Mouse (Mus musculus) neural tube, embryonic 15.5 days (tissue): ENCODE data around the gene Wdr26. TPM values are rescaled to one million over a fixed set of nuclear protein-coding genes. Genes with fewer than 3 reads are reported as not detected.
A peak's percentile ranks its signal among the peaks of the same experiment; 100 is the strongest.

Experiments
- ATAC-seq: fragments of 200-750 bp; cut with Nextera tagmentation; 2 replicates; pipeline ENCODE4 v1.8.0; 2017; ENCODE audit warnings: mild to moderate bottlenecking, moderate TSS enrichment, moderate library complexity; ENCODE audit not compliant: low FRiP score
- H3K27ac ChIP-seq: fragments of 300-500 bp; sonication (generic); replicated peaks from 2 replicates; pipeline ENCODE4 v1.5.1; 2015; ENCODE audit warnings: mild to moderate bottlenecking, inconsistent platforms
- H3K27me3 ChIP-seq: fragments of 300-500 bp; sonication (generic); replicated peaks from 2 replicates; pipeline ENCODE4 v1.6.1; 2015; ENCODE audit warnings: inconsistent platforms
- H3K36me3 ChIP-seq: fragments of 300-500 bp; sonication (generic); 2 replicates; pipeline ENCODE4 v1.6.1; 2015; ENCODE audit warnings: inconsistent platforms
- H3K4me1 ChIP-seq: fragments of 300-500 bp; sonication (generic); 2 replicates; pipeline ENCODE4 v1.6.1; 2015; ENCODE audit warnings: inconsistent platforms
- H3K4me2 ChIP-seq: fragments of 300-500 bp; sonication (generic); 2 replicates; pipeline ENCODE4 v1.6.1; 2015; ENCODE audit warnings: inconsistent platforms, mild to moderate bottlenecking, moderate library complexity
- H3K4me3 ChIP-seq: fragments of 300-500 bp; sonication (generic); replicated peaks from 2 replicates; pipeline ENCODE4 v1.5.1; 2015; ENCODE audit warnings: mild to moderate bottlenecking, inconsistent platforms
- H3K9ac ChIP-seq: fragments of 300-500 bp; sonication (generic); replicated peaks from 2 replicates; pipeline ENCODE4 v1.6.1; 2015; ENCODE audit warnings: mild to moderate bottlenecking, inconsistent platforms
- H3K9me3 ChIP-seq: fragments of 300-500 bp; sonication (generic); replicated peaks from 2 replicates; pipeline ENCODE4 v1.6.1; 2016; ENCODE audit warnings: inconsistent platforms
- WGBS: fragments of 180-500 bp; shearing (Covaris S2); methylation state at CpG from one replicate; pipeline ENCODE4 v1.1.7; 2015; ENCODE audit warnings: mixed read lengths; 5-methylcytosine and 5-hydroxymethylcytosine counted together
- polyA plus RNA-seq: library from polyadenylated mRNA; unstranded; fragments of >200 nt; fragmentation: Nextera tagmentation; extraction: Ambion mirVana; gene quantifications from 2 replicates; pipeline ENCODE4 v1.2.1, GENCODE M21; 2015

Gene Wdr26
- polyA plus RNA-seq, 1 experiment from 2014 or later, result 32.1 TPM

GRCm38 (mm10) chr1:181214296-181215035 lies 2.7 kb upstream of the Wdr26 start:
- Histone ChIP-seq H3K9ac (no peak overlapping the region), H3K27me3 (no peaks in the 10 kb centered on the region), H3K9me3 (no peaks in the 10 kb centered on the region), H3K4me2 (no peak overlapping the region), H3K36me3 (no peaks in the 10 kb centered on the region), H3K4me1 (peaks cover 26% of the 10 kb centered on the region), H3K4me3 (no peak overlapping the region), H3K27ac (no peak overlapping the region)
- no peak for ATAC-seq
- 91% methylated on average over 8 of the region's 8 CpGs for WGBS

GRCm38 (mm10) chr1:181211403-181211919 lies 340 bp downstream of the Wdr26 start:
- under 1% methylated on average over 27 of the region's 72 CpGs for WGBS
- peak overlapping the region; percentile 85 for H3K4me2 ChIP-seq
- ATAC-seq, result peak; percentile 40
- peak overlapping the region; percentile 90 for H3K27ac ChIP-seq
- H3K36me3 ChIP-seq, result peaks cover 6% of the 10 kb centered on the region; the same call in 1 of the 2 replicates
- no peaks in the 10 kb centered on the region for H3K9me3 ChIP-seq
- H3K4me3 ChIP-seq, result peak overlapping the region; percentile 96
- no peaks in the 10 kb centered on the region for H3K27me3 ChIP-seq
- H3K9ac ChIP-seq, result peak overlapping the region; percentile 96
- peaks cover 31% of the 10 kb centered on the region for H3K4me1 ChIP-seq

GRCm38 (mm10) chr1:181210601-181211402 lies 999 bp downstream of the Wdr26 start:
- peak overlapping the region; percentile 85 for H3K4me2 ChIP-seq
- H3K9ac ChIP-seq, result peak overlapping the region; percentile 96
- WGBS, result under 1% methylated on average over 40 of the region's 56 CpGs
- peaks cover 9% of the 10 kb centered on the region; the same call in 1 of the 2 replicates for H3K36me3 ChIP-seq
- H3K27me3 ChIP-seq, result no peaks in the 10 kb centered on the region
- H3K4me3 ChIP-seq, result peak overlapping the region; percentile 96
- peaks cover 29% of the 10 kb centered on the region for H3K4me1 ChIP-seq
- H3K9me3 ChIP-seq, result no peaks in the 10 kb centered on the region
- H3K27ac ChIP-seq, result peak overlapping the region; percentile 90
- ATAC-seq, result peak; percentile 43

- peak overlapping the region; percentile 96 for H3K4me3 ChIP-seq
- peak overlapping the region; percentile 96 for H3K9ac ChIP-seq
- WGBS, result 17% methylated on average over 4 of the region's 4 CpGs
- no peaks in the 10 kb centered on the region for H3K27me3 ChIP-seq
- H3K4me2 ChIP-seq, result peak overlapping the region; percentile 85
- peaks cover 11% of the 10 kb centered on the region; the same call in 1 of the 2 replicates for H3K36me3 ChIP-seq
- ATAC-seq, result no peak
- peaks cover 29% of the 10 kb centered on the region for H3K4me1 ChIP-seq
- H3K9me3 ChIP-seq, result no peaks in the 10 kb centered on the region
- peak overlapping the region; percentile 90; the same call in 1 of the 2 replicates for H3K27ac ChIP-seq
These were observed 1.7 kb downstream of the Wdr26 start for GRCm38 (mm10) chr1:181210147-181210546.

GRCm38 (mm10) chr1:181199446-181199845 lies 12.4 kb downstream of the Wdr26 start:
- Histone ChIP-seq H3K9ac (no peak overlapping the region), H3K4me2 (no peak overlapping the region), H3K27me3 (no peaks in the 10 kb centered on the region), H3K36me3 (peaks cover 67% of the 10 kb centered on the region), H3K4me1 (no peaks in the 10 kb centered on the region), H3K9me3 (no peaks in the 10 kb centered on the region), H3K27ac (no peak overlapping the region), H3K4me3 (no peak overlapping the region)
- ATAC-seq, result no peak
- 93% methylated on average over 4 of the region's 4 CpGs for WGBS

GRCm38 (mm10) chr1:181188925-181189324 lies 22.9 kb downstream of the Wdr26 start:
- H3K9ac ChIP-seq, result no peak overlapping the region
- peaks cover 69% of the 10 kb centered on the region for H3K36me3 ChIP-seq
- H3K27ac ChIP-seq, result no peak overlapping the region
- no peaks in the 10 kb centered on the region for H3K27me3 ChIP-seq
- no peaks in the 10 kb centered on the region for H3K4me1 ChIP-seq
- no peaks in the 10 kb centered on the region for H3K9me3 ChIP-seq
- H3K4me3 ChIP-seq, result no peak overlapping the region
- H3K4me2 ChIP-seq, result no peak overlapping the region
- no peak for ATAC-seq
- 98% methylated on average over 4 of the region's 4 CpGs for WGBS

GRCm38 (mm10) chr1:181170210-181170609 lies 41.6 kb downstream of the Wdr26 start:
- no peaks in the 10 kb centered on the region for H3K9me3 ChIP-seq
- H3K9ac ChIP-seq, result no peak overlapping the region
- ATAC-seq, result no peak
- no peaks in the 10 kb centered on the region for H3K27me3 ChIP-seq
- H3K4me3 ChIP-seq, result no peak overlapping the region
- no peak overlapping the region for H3K27ac ChIP-seq
- 84% methylated on average over 8 of the region's 8 CpGs for WGBS
- no peak overlapping the region for H3K4me2 ChIP-seq
- peaks cover 43% of the 10 kb centered on the region for H3K36me3 ChIP-seq
- H3K4me1 ChIP-seq, result no peaks in the 10 kb centered on the region

GRCm38 (mm10) chr1:181168377-181168776 lies 43.4 kb downstream of the Wdr26 start:
- no peak for ATAC-seq
- Histone ChIP-seq H3K36me3 (peaks cover 55% of the 10 kb centered on the region), H3K9ac (no peak overlapping the region), H3K9me3 (no peaks in the 10 kb centered on the region), H3K4me1 (no peaks in the 10 kb centered on the region), H3K4me3 (no peak overlapping the region), H3K27me3 (no peaks in the 10 kb centered on the region), H3K27ac (no peak overlapping the region), H3K4me2 (no peak overlapping the region)
- WGBS, result 81% methylated on average over 3 of the region's 3 CpGs

- Histone ChIP-seq H3K9ac (no peak overlapping the region), H3K4me1 (no peaks in the 10 kb centered on the region), H3K9me3 (no peaks in the 10 kb centered on the region), H3K4me2 (no peak overlapping the region), H3K36me3 (peaks cover 58% of the 10 kb centered on the region), H3K27ac (no peak overlapping the region), H3K4me3 (no peak overlapping the region), H3K27me3 (no peaks in the 10 kb centered on the region)
- no peak for ATAC-seq
- WGBS, result 76% methylated on average over 2 of the region's 2 CpGs
These were observed 44.0 kb downstream of the Wdr26 start for GRCm38 (mm10) chr1:181167816-181168215.

GRCm38 (mm10) chr1:181151541-181151940 lies 60.3 kb downstream of the Wdr26 start:
- H3K4me1 ChIP-seq, result peaks cover 25% of the 10 kb centered on the region
- H3K4me3 ChIP-seq, result peak overlapping the region; percentile 80
- no peaks in the 10 kb centered on the region for H3K27me3 ChIP-seq
- H3K9me3 ChIP-seq, result no peaks in the 10 kb centered on the region
- ATAC-seq, result no peak
- 0 out of 2 replicates have a peak overlapping the region, but pooled peaks have one; percentile 89 for H3K27ac ChIP-seq
- H3K9ac ChIP-seq, result peak overlapping the region; percentile 90; the same call in 1 of the 2 replicates
- WGBS, result 46% methylated on average over 5 of the region's 5 CpGs
- peak overlapping the region; percentile 59 for H3K4me2 ChIP-seq
- H3K36me3 ChIP-seq, result peaks cover 9% of the 10 kb centered on the region; the same call in 1 of the 2 replicates

GRCm38 (mm10) chr1:181150827-181151534 lies 60.8 kb downstream of the Wdr26 start:
- WGBS, result under 1% methylated on average over 59 of the region's 59 CpGs
- H3K4me1 ChIP-seq, result peaks cover 26% of the 10 kb centered on the region

More at GRCm38 (mm10) chr1:181150827-181151534, 60.8 kb downstream of the Wdr26 start:
- peak overlapping the region; percentile 90 for H3K9ac ChIP-seq
- peak overlapping the region; percentile 59 for H3K4me2 ChIP-seq
- peak overlapping the region; percentile 80 for H3K4me3 ChIP-seq
- H3K27ac ChIP-seq, result peak overlapping the region; percentile 89
- H3K27me3 ChIP-seq, result no peaks in the 10 kb centered on the region
- peak; percentile 91 for ATAC-seq
- peaks cover 9% of the 10 kb centered on the region; the same call in 1 of the 2 replicates for H3K36me3 ChIP-seq
- no peaks in the 10 kb centered on the region for H3K9me3 ChIP-seq
